Mouse (Mus musculus) E14TG2a.4 (cell line): ENCODE measurements around the gene Cerkl.

ENCODE experiments used
- H3K27me3 ChIP-seq: 2 replicates; pipeline ENCODE4 v1.6.1; 2014; ENCODE audit warnings: low read length, control low read depth; ENCODE audit not compliant: insufficient read depth
- H3K36me3 ChIP-seq: 2 replicates; pipeline ENCODE4 v1.6.1; 2014; ENCODE audit warnings: low read length, control low read depth; ENCODE audit not compliant: insufficient read depth
- H3K4me1 ChIP-seq: replicated peaks from 2 replicates; pipeline ENCODE4 v1.6.1; 2014; ENCODE audit warnings: low read depth, low read length, control low read depth
- H3K4me3 ChIP-seq: replicated peaks from 2 replicates; pipeline ENCODE4 v1.5.1; 2014; ENCODE audit warnings: mild to moderate bottlenecking, low read length
- H3K9me3 ChIP-seq: 2 replicates; pipeline ENCODE4 v1.6.1; 2014; ENCODE audit warnings: low read length, control low read depth
- CTCF ChIP-seq: conservative IDR thresholded peaks from 2 replicates; pipeline ENCODE4 v1.5.1; 2014; ENCODE audit warnings: low read length
- NANOG ChIP-seq: IDR thresholded peaks from 2 replicates; pipeline ENCODE4 v1.6.1; 2014; ENCODE audit warnings: borderline replicate concordance, low read length, mixed read lengths
- POU5F1 ChIP-seq: IDR thresholded peaks from 2 replicates; pipeline ENCODE4 v1.6.1; 2014; ENCODE audit warnings: low read length, borderline replicate concordance

Cerkl gene

GRCm38 (mm10) chr2:79459061-79460045, 2.8 kb upstream of the Cerkl start:
- Histone ChIP-seq H3K36me3 (no peaks in the 10 kb centered on the region), H3K27me3 (peaks cover 45% of the 10 kb centered on the region), H3K9me3 (no peaks in the 10 kb centered on the region), H3K4me3 (peak overlapping the region; percentile 78), H3K4me1 (peaks cover 80% of the 10 kb centered on the region)
- no peak for TF ChIP-seq CTCF
- TF ChIP-seq POU5F1, result no peak
- no peak for TF ChIP-seq NANOG

GRCm38 (mm10) chr2:79457932-79458331, 1.3 kb upstream of the Cerkl start:
- no peak for TF ChIP-seq CTCF
- peaks cover 71% of the 10 kb centered on the region for H3K4me1 ChIP-seq
- peak overlapping the region; percentile 78; the same call in 1 of the 2 replicates for H3K4me3 ChIP-seq
- H3K27me3 ChIP-seq, result peaks cover 46% of the 10 kb centered on the region
- no peaks in the 10 kb centered on the region for H3K9me3 ChIP-seq
- H3K36me3 ChIP-seq, result peaks cover 6% of the 10 kb centered on the region; the same call in 1 of the 2 replicates

- H3K4me1 ChIP-seq, result peaks cover 70% of the 10 kb centered on the region
- H3K27me3 ChIP-seq, result peaks cover 46% of the 10 kb centered on the region
- H3K4me3 ChIP-seq, result no peak overlapping the region; the same call in 1 of the 2 replicates
- peaks cover 10% of the 10 kb centered on the region; the same call in 1 of the 2 replicates for H3K36me3 ChIP-seq
- no peaks in the 10 kb centered on the region for H3K9me3 ChIP-seq
- no peak for TF ChIP-seq NANOG
Measured at GRCm38 (mm10) chr2:79457434-79457833, 849 bp upstream of the Cerkl start.

- Histone ChIP-seq H3K4me3 (peak overlapping the region; percentile 74), H3K4me1 (peaks cover 63% of the 10 kb centered on the region), H3K27me3 (peaks cover 46% of the 10 kb centered on the region), H3K9me3 (no peaks in the 10 kb centered on the region), H3K36me3 (peaks cover 10% of the 10 kb centered on the region; the same call in 1 of the 2 replicates)
- TF ChIP-seq CTCF, result no peak
- TF ChIP-seq POU5F1, result no peak
- no peak for TF ChIP-seq NANOG
Measured at GRCm38 (mm10) chr2:79455646-79456045, 939 bp downstream of the Cerkl start.

GRCm38 (mm10) chr2:79454786-79455446, 1.7 kb downstream of the Cerkl start:
- H3K36me3 ChIP-seq, result peaks cover 10% of the 10 kb centered on the region; the same call in 1 of the 2 replicates
- TF ChIP-seq POU5F1, result no peak
- no peak for TF ChIP-seq CTCF
- peak overlapping the region; percentile 74 for H3K4me3 ChIP-seq
- no peaks in the 10 kb centered on the region for H3K9me3 ChIP-seq
- peaks cover 56% of the 10 kb centered on the region for H3K4me1 ChIP-seq
- H3K27me3 ChIP-seq, result peaks cover 42% of the 10 kb centered on the region

- H3K4me1 ChIP-seq, result peaks cover 49% of the 10 kb centered on the region
- peaks cover 34% of the 10 kb centered on the region for H3K27me3 ChIP-seq
- H3K36me3 ChIP-seq, result peaks cover 10% of the 10 kb centered on the region; the same call in 1 of the 2 replicates
- no peaks in the 10 kb centered on the region for H3K9me3 ChIP-seq
- peak overlapping the region; percentile 74 for H3K4me3 ChIP-seq
- no peak for TF ChIP-seq NANOG
- no peak for TF ChIP-seq POU5F1
- no peak for TF ChIP-seq CTCF
Measured at GRCm38 (mm10) chr2:79453901-79454781, 2.4 kb downstream of the Cerkl start.

GRCm38 (mm10) chr2:79451438-79451837, 5.1 kb downstream of the Cerkl start:
- peaks cover 25% of the 10 kb centered on the region for H3K4me1 ChIP-seq
- peaks cover 10% of the 10 kb centered on the region; the same call in 1 of the 2 replicates for H3K36me3 ChIP-seq
- H3K27me3 ChIP-seq, result peaks cover 17% of the 10 kb centered on the region
- no peaks in the 10 kb centered on the region for H3K9me3 ChIP-seq
- H3K4me3 ChIP-seq, result no peak overlapping the region
- TF ChIP-seq POU5F1, result no peak
- no peak for TF ChIP-seq NANOG
- TF ChIP-seq CTCF, result no peak
